Mouse (Mus musculus) cerebellum, adult 8-10 months (tissue): ENCODE data around the gene Vmn2r105.

Experiments
- DNase-seq: peaks from one replicate; pipeline ENCODE4 v3.0.0; 2022

Gene Vmn2r105

GRCm38 (mm10) chr17:20234952-20235351 lies at the start of gene Vmn2r105:
Gene Vmn2r105, minus strand, starts transcription at chr17:20235052.
- DNase-seq: no peak

- DNase-seq: no peak
These were observed 20.7 kb upstream of the Vmn2r105 start for GRCm38 (mm10) chr17:20255522-20255921.

- DNase-seq: no peak
These were observed 51.9 kb downstream of the Vmn2r105 start, which contains the start of gene Fpr-rs6 for GRCm38 (mm10) chr17:20182997-20183396. Gene Fpr-rs6, minus strand, starts transcription at chr17:20183097.
